Mouse (Mus musculus) thymus, adult 2 months (tissue): ENCODE results near the gene Glis3.

ENCODE experiments used
- CTCF ChIP-seq: fragments of 200-500 bp; IDR thresholded peaks from 2 replicates; pipeline ENCODE4 v1.5.1; 2012; ENCODE audit warnings: mild to moderate bottlenecking, control low read depth, low read length, moderate library complexity, borderline replicate concordance; ENCODE audit not compliant: control insufficient read depth, poor library complexity, insufficient read depth; ENCODE audit errors: extremely low read depth
- POLR2A ChIP-seq: fragments of 200-500 bp; IDR thresholded peaks from 2 replicates; pipeline ENCODE4 v1.6.1; 2012; ENCODE audit warnings: mild to moderate bottlenecking, low read length, control low read depth, moderate library complexity; ENCODE audit not compliant: control insufficient read depth, poor library complexity, insufficient read depth; ENCODE audit errors: extremely low read depth

GRCm38 (mm10) chr19:28657686-28658195 is 22.1 kb downstream of the Glis3 start:
- TF ChIP-seq POLR2A (no peak), CTCF (no peak)
